Mouse (Mus musculus) Patski (cell line): ENCODE measurements around the gene Aldoc. TPM values are rescaled to one million over a fixed set of nuclear protein-coding genes. Genes with fewer than 3 reads are reported as not detected.

ENCODE experiments used
- ATAC-seq: fragments of 100-300 bp; one replicate; pipeline ENCODE4 v1.8.0; 2021
- CTCF ChIA-PET: fragments of 350-600 bp; sonication (Branson Sonifier 250); formaldehyde crosslinking; loops from one replicate; lab custom pipeline; 2022; ENCODE audit warnings: inconsistent platforms; lab: Charles Lee
- POLR2A ChIA-PET: fragments of 350-600 bp; sonication (Branson Sonifier 250); formaldehyde crosslinking; loops from one replicate; lab custom pipeline; 2022; ENCODE audit warnings: antibody characterized with exemption, inconsistent platforms; lab: Charles Lee
- DNase-seq: peaks from one replicate; pipeline ENCODE4 v3.0.0-alpha.2; 2011; ENCODE audit warnings: low read depth, low spot score
- H3K27me3 ChIP-seq: fragments of 371-371 bp; one replicate; pipeline ENCODE4 v1.5.1; 2021
- CTCF ChIP-seq: fragments of 100-300 bp; IDR thresholded peaks from one replicate; pipeline ENCODE4 v1.5.1; 2021
- in situ Hi-C: fragments of 300-500 bp; cut with MboI; formaldehyde crosslinking; loops from 3 replicates; pipeline ENCODE4 v1.11.1; 2018; ENCODE audit warnings: low pct_unique_long_range_greater_than_20kb, mixed read lengths
- polyA plus RNA-seq: library from polyadenylated mRNA; unstranded; gene quantifications from one replicate; pipeline ENCODE4 v1.2.3, GENCODE M21; 2021

Aldoc gene
- polyA plus RNA-seq, 1 experiment from 2014 or later: 0.32 TPM

DNA sequence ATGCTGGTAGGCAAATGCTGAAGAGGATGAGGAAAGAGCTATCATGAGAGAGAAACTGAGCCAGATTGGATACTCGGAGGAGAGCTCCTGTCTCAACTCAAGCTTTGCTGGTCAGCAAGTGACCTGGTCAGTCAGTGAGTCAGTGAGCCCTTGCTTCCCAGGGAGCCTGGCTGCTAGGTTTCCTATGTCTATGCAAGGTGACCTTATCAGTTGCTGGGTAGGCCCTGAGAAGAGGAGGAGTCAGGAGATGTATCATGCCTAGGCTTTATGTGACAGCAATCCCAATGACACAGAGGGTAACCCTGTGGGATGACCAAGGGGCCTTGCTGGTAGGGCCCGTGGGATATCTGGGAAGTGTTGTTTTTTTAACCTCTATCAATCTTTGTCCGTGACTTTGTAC is 49.4 kb downstream of the Aldoc start:
- CTCF ChIA-PET: interaction anchor here (0.9 to 4.1 kb wide), 6 partner anchors 9 to 83 kb away, joined by 3 to 12 read pairs (median 5); no protein-coding TSS in a partner anchor
- in situ Hi-C loops: no loop called here
- ATAC-seq (no peak), DNase-seq (no peak)
- no peak for TF ChIP-seq CTCF
- no peaks in the 10 kb centered on the region for H3K27me3 ChIP-seq
- POLR2A ChIA-PET: interaction anchor here (0.8 to 1.0 kb wide), 2 partner anchors 9 to 11 kb away, joined by 3 to 4 read pairs; no protein-coding TSS in a partner anchor

DNA sequence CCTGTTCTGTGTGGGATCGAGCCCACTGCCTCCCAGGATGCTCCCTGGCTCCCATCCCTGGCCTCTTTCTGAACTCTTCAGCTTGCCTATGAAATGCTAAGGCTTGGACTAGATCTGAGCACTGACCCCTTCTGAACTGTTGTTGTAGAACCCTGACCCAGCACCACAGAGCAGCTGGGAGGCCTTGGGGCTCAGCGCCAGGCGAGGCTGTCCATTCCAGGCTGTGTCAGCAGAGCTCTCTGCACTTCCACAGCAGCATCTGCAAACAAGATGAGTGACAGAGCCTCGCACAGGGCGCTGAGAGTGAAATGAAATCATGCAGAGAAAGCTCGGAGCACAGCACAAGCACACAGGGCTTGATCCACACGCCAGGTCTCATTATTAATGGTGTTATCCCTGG is 49.8 kb downstream of the Aldoc start:
- no peak for ATAC-seq
- no peak for TF ChIP-seq CTCF
- POLR2A ChIA-PET: interaction anchor here (0.8 to 2.6 kb wide), 2 partner anchors 10 to 24 kb away, joined by 5 to 13 read pairs; no protein-coding TSS in a partner anchor
- in situ Hi-C loops: no loop called here
- CTCF ChIA-PET: interaction anchor here (0.9 to 4.1 kb wide), 5 partner anchors 9 to 83 kb away, joined by 3 to 12 read pairs (median 7); no protein-coding TSS in a partner anchor
- no peaks in the 10 kb centered on the region for H3K27me3 ChIP-seq
- no peak for DNase-seq

DNA sequence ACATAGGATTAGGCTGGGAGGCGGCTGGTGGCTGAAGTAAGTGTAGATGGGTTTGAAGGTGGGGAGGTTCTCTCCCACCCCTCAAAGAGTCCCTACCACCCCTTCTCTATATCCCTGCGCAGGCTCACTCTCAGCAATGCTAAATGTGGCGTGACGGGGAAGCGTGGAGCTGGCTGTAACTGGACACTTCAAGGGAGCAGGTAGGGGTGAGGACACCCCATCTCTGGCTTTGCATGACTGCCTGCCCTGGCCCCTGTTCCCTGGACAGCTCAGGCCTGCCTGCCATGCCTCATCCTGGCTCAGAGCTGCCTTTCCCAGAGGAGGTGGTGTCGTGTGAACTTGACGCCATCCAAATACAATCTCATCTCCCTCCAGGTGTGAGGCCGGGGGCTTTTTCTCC is 51.4 kb downstream of the Aldoc start:
- no peak for ATAC-seq
- POLR2A ChIA-PET: interaction anchor here (2.6 kb wide), 1 partner anchor 9 kb away, joined by 13 read pairs; no protein-coding TSS in a partner anchor
- no peaks in the 10 kb centered on the region for H3K27me3 ChIP-seq
- no peak for DNase-seq
- CTCF ChIA-PET: interaction anchor here (0.8 to 4.1 kb wide), 3 partner anchors 11 to 26 kb away, joined by 3 to 12 read pairs (median 3); no protein-coding TSS in a partner anchor
- TF ChIP-seq CTCF: no peak
- in situ Hi-C loops: no loop called here

Other genes with a start within 250 kb of the Aldoc start
- gene Eral1, start 242.6 kb upstream of the Aldoc start, polyA plus RNA-seq: 22.1 TPM
- gene Fam222b, start 228.3 kb upstream of the Aldoc start, polyA plus RNA-seq: 18.6 TPM
- 101 TPM for gene Traf4, start 157.4 kb upstream of the Aldoc start, polyA plus RNA-seq
- gene Nek8, start 146.3 kb upstream of the Aldoc start, polyA plus RNA-seq: 19.6 TPM
- 13.6 TPM for gene Tlcd1, start 146.3 kb upstream of the Aldoc start, polyA plus RNA-seq
- 1,270 TPM for gene Rpl23a, start 139.4 kb upstream of the Aldoc start, polyA plus RNA-seq
- 138 TPM for gene Rab34, start 134.5 kb upstream of the Aldoc start, polyA plus RNA-seq
- gene Proca1, start 129.6 kb upstream of the Aldoc start, polyA plus RNA-seq: 0.18 TPM
- 118 TPM for gene Sdf2, start 77.2 kb upstream of the Aldoc start, polyA plus RNA-seq
- gene Supt6, start 77.0 kb upstream of the Aldoc start, polyA plus RNA-seq: 69.2 TPM
- gene 2610507B11Rik, start 61.2 kb upstream of the Aldoc start, polyA plus RNA-seq: 192 TPM
- gene BC030499, start 32.1 kb upstream of the Aldoc start, polyA plus RNA-seq: 0.30 TPM
- 45.2 TPM for gene Spag5, start 21.4 kb upstream of the Aldoc start, polyA plus RNA-seq
- 96.5 TPM for gene Pigs, start 5.4 kb downstream of the Aldoc start, polyA plus RNA-seq
- 55.0 TPM for gene Unc119, start 20.5 kb downstream of the Aldoc start, polyA plus RNA-seq
- gene Foxn1, start 63.6 kb downstream of the Aldoc start, polyA plus RNA-seq: 0.37 TPM
- gene Slc13a2, start 99.2 kb downstream of the Aldoc start, polyA plus RNA-seq: 1.1 TPM
- gene Slc46a1, start 142.7 kb downstream of the Aldoc start, polyA plus RNA-seq: 15.6 TPM
- gene Sarm1, start 174.8 kb downstream of the Aldoc start, polyA plus RNA-seq: 1.4 TPM
- gene Vtn, start 176.1 kb downstream of the Aldoc start, polyA plus RNA-seq: not detected
- not detected for gene Sebox, start 180.5 kb downstream of the Aldoc start, polyA plus RNA-seq
- gene Tmem199, start 189.2 kb downstream of the Aldoc start, polyA plus RNA-seq: 48.0 TPM
- 148 TPM for gene Poldip2, start 189.2 kb downstream of the Aldoc start, polyA plus RNA-seq
- 68.3 TPM for gene Tnfaip1, start 213.4 kb downstream of the Aldoc start, polyA plus RNA-seq
- 77.8 TPM for gene Ift20, start 213.4 kb downstream of the Aldoc start, polyA plus RNA-seq
- 19.1 TPM for gene Tmem97, start 227.8 kb downstream of the Aldoc start, polyA plus RNA-seq